Mouse (Mus musculus): ENCODE results near the gene Treml1. TPM values are rescaled to one million over a fixed set of nuclear protein-coding genes. Genes with fewer than 3 reads are reported as not detected.

The Treml1 gene
- polyA plus RNA-seq, 1 experiment = 669 TPM

DNA sequence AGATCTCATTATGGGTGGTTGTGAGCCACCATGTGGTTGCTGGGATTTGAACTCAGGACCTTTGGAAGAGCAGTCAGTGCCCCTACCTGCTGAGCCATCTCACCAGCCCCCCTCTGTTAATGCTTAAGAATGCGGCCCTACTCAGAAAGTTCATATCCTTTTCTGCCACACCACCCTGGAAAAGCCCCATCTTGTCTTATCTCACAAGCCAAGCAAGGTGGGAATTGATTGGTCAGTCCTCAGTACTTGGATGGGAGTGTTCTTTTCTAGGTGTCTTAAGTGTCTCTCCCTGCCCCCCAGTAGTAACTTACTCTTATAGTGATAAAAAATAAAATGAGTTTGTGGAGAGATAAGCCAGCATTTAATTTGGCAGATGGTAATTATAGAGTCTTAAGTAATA lies 45.0 kb downstream of the Treml1 start:
- no peak overlapping the region for H3K4me3 ChIP-seq (replicated peaks)
- H3K4me1 ChIP-seq = peaks cover 71% of the 10 kb centered on the region
- TF ChIP-seq FLI1 (IDR thresholded peaks at IDR 0.05; ENCODE audit: low read length) (no peak), GATA1 (IDR thresholded peaks at IDR 0.05; ENCODE audit: borderline replicate concordance, low read length) (no peak)
- H3K27me3 ChIP-seq (replicated peaks) = no peaks in the 10 kb centered on the region
- H3K9me3 ChIP-seq = no peaks in the 10 kb centered on the region
- peaks cover 58% of the 10 kb centered on the region for H3K36me3 ChIP-seq (replicated peaks; ENCODE audit: low read length)

- peaks cover 62% of the 10 kb centered on the region for H3K4me1 ChIP-seq
- no peak for TF ChIP-seq FLI1 (IDR thresholded peaks at IDR 0.05; ENCODE audit: low read length)
- TF ChIP-seq GATA1 (IDR thresholded peaks at IDR 0.05; ENCODE audit: borderline replicate concordance, low read length) = no peak
- H3K36me3 ChIP-seq (replicated peaks; ENCODE audit: low read length) = peaks cover 45% of the 10 kb centered on the region
- H3K9me3 ChIP-seq = no peaks in the 10 kb centered on the region
- H3K4me3 ChIP-seq (replicated peaks) = peak overlapping the region; percentile 98
- no peaks in the 10 kb centered on the region for H3K27me3 ChIP-seq (replicated peaks)
These were observed 47.4 kb downstream of the Treml1 start for GRCm38 (mm10) chr17:48407154-48407553.

DNA sequence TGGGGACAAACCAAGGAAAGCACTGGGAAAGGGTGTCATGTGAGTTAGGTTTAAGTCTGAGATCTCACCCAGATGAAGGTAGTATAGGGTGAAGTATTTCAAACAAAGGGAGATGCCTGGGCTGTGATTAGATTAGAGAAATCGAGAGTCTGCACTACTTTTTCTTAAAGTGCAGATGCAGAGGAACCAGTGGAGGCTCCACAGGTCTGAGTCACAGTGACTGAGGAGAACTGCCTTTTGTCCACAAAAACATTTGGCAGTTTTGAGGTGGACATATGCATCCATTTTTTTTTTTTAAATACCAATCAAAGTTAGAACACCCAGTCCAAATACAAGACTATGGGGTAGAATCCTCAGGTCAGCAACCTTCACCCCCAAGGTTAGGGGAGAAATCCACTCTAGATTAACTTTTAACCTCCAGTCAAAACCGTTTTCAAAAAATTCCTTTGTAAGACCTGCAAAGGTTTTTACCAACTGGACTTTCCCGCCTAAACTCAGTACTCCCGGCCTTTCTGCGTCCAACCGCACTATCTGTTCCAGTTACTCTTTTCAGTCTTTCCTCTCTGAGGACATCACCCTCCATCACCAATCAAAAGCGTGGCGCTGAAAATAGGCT lies 48.3 kb downstream of the Treml1 start:
- Histone ChIP-seq H3K27me3 (replicated peaks) (no peaks in the 10 kb centered on the region), H3K36me3 (replicated peaks; ENCODE audit: low read length) (peaks cover 46% of the 10 kb centered on the region), H3K4me1 (peaks cover 62% of the 10 kb centered on the region), H3K9me3 (no peaks in the 10 kb centered on the region), H3K4me3 (replicated peaks) (peak overlapping the region; percentile 98)
- TF ChIP-seq FLI1 (IDR thresholded peaks at IDR 0.05; ENCODE audit: low read length) = no peak
- no peak for TF ChIP-seq GATA1 (IDR thresholded peaks at IDR 0.05; ENCODE audit: borderline replicate concordance, low read length)

GRCm38 (mm10) chr17:48408526-48409291 lies 49.0 kb downstream of the Treml1 start:
- Histone ChIP-seq H3K4me3 (replicated peaks) (peak overlapping the region; percentile 98), H3K27me3 (replicated peaks) (no peaks in the 10 kb centered on the region), H3K4me1 (peaks cover 67% of the 10 kb centered on the region), H3K36me3 (replicated peaks; ENCODE audit: low read length) (peaks cover 50% of the 10 kb centered on the region), H3K9me3 (no peaks in the 10 kb centered on the region)
- no peak; the same call in 2 of the 3 replicates for TF ChIP-seq GATA1 (IDR thresholded peaks at IDR 0.05; ENCODE audit: borderline replicate concordance, low read length)

DNA sequence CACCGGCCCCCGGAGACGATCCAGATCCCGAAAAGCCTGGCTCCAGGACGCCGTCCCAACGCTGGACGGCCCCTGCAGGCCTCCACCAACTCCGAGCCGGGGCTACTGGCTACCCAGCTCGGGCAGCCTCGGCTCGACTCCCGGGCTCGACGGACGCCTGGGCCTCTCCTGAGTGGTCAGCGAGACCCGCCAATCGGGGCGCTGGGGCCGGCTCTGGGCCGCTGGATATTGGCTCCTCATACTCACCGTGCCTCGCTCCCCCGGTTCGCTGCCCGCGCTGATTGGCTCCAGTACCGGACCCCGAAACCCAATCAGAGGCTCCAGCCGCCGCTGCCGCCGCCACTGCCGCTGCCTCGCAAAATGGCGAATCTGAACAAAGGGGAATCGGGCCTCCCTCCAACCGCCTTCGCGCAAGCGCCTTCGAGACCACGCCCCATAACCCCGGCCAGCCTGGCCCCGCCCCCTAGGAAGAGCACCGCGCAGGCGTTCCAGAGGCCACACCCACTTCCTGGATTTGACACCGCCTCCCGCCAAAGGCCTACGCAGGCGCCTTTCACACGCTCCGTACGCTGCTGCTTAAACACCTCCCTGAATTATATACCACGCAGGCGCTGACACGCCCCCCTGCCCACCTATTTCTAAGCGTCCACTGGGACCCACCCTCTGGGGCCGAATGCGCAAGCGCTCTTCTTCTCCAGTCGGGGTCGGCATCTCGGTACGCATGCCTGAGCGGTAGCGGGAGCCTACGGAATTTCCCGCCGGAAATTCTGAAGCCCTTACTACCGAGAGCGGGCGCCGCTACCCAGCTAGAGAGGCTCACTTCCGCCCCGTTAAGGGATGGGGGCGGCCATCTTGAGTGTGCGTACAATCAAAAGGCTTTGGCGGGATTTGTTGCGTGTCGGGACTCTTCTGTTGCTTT lies 49.9 kb downstream of the Treml1 start, which contains the start of the genes Nfya and Oard1:
Nfya (minus strand) TSS at position 527 of the 919 bp plus-strand sequence.
Oard1 (plus strand) TSS at position 635 of the 919 bp plus-strand sequence.
- peaks cover 53% of the 10 kb centered on the region for H3K36me3 ChIP-seq (replicated peaks; ENCODE audit: low read length)
- H3K4me3 ChIP-seq (replicated peaks) = peak within 1 kb of the TSS; percentile 98
- TF ChIP-seq FLI1 (IDR thresholded peaks at IDR 0.05; ENCODE audit: low read length) (peak; percentile 73; the same call in 1 of the 2 replicates), GATA1 (IDR thresholded peaks at IDR 0.05; ENCODE audit: borderline replicate concordance, low read length) (no peak)
- H3K27me3 ChIP-seq (replicated peaks) = no peaks in the 10 kb centered on the region
- H3K4me1 ChIP-seq = peaks cover 69% of the 10 kb centered on the region
- H3K9me3 ChIP-seq = no peaks in the 10 kb centered on the region

- Histone ChIP-seq H3K9me3 (no peaks in the 10 kb centered on the region), H3K36me3 (replicated peaks; ENCODE audit: low read length) (peaks cover 54% of the 10 kb centered on the region), H3K4me3 (replicated peaks) (peak overlapping the region; percentile 98), H3K27me3 (replicated peaks) (no peaks in the 10 kb centered on the region), H3K4me1 (peaks cover 72% of the 10 kb centered on the region)
- TF ChIP-seq FLI1 (IDR thresholded peaks at IDR 0.05; ENCODE audit: low read length) (no peak), GATA1 (IDR thresholded peaks at IDR 0.05; ENCODE audit: borderline replicate concordance, low read length) (no peak)
These were observed 50.6 kb downstream of the Treml1 start for GRCm38 (mm10) chr17:48410299-48410785.

DNA sequence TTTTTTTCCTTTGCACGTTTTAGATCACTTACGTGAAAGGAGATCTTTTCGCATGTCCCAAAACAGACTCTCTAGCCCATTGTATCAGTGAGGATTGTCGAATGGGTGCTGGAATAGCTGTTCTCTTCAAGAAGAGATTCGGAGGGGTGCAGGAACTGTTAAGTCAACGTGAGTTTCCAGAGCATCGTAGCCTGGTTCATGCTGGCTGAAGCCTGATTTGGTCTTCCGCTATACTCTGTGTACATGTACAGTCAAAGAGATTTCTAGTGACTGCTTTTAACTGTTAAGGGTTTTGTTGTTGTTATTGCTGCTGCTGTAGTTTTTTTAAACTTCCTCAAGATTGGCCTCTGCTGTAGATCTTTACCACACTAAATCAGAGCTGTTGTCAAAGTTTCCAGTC lies 51.5 kb downstream of the Treml1 start:
- H3K9me3 ChIP-seq = no peaks in the 10 kb centered on the region
- peaks cover 56% of the 10 kb centered on the region for H3K36me3 ChIP-seq (replicated peaks; ENCODE audit: low read length)
- TF ChIP-seq FLI1 (IDR thresholded peaks at IDR 0.05; ENCODE audit: low read length) (no peak), GATA1 (IDR thresholded peaks at IDR 0.05; ENCODE audit: borderline replicate concordance, low read length) (no peak)
- H3K27me3 ChIP-seq (replicated peaks) = no peaks in the 10 kb centered on the region
- H3K4me1 ChIP-seq = peaks cover 72% of the 10 kb centered on the region
- peak overlapping the region; percentile 98 for H3K4me3 ChIP-seq (replicated peaks)

DNA sequence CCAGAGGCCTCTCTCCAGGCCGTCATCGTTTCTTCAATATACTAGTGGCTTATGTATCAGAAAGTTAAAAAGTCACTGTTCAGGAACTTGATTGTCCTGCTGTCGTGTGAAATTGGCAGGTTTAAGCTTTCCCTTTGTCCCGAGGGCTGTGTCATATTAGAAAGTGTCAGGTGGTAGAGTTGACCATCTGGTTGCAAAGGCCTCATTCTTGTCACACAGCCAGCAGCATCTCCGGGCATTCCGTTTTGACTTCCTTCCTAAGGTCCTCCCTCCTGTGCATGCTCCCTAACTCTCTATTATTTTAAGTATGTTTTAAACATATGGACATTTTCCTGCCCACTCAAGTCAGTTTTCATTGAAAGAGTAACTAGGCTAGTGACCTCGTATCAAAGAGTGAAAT lies 56.3 kb downstream of the Treml1 start:
- no peak for TF ChIP-seq FLI1 (IDR thresholded peaks at IDR 0.05; ENCODE audit: low read length)
- TF ChIP-seq GATA1 (IDR thresholded peaks at IDR 0.05; ENCODE audit: borderline replicate concordance, low read length) = no peak
- peaks cover 88% of the 10 kb centered on the region for H3K4me1 ChIP-seq
- no peaks in the 10 kb centered on the region for H3K27me3 ChIP-seq (replicated peaks)
- H3K36me3 ChIP-seq (replicated peaks; ENCODE audit: low read length) = peaks cover 69% of the 10 kb centered on the region
- H3K4me3 ChIP-seq (replicated peaks) = no peak overlapping the region
- H3K9me3 ChIP-seq = no peaks in the 10 kb centered on the region

Other genes with a start within 250 kb of the Treml1 start
- gene 9830107B12Rik, start 213.6 kb upstream of the Treml1 start, polyA plus RNA-seq (2012; ENCODE audit: insufficient read depth, low replicate concordance) = not detected in 2 replicates
- 0.28 TPM in 1 of 2 replicates, not detected in the other for gene A530064D06Rik, start 192.6 kb upstream of the Treml1 start, polyA plus RNA-seq (2012; ENCODE audit: insufficient read depth, low replicate concordance)
- gene Trem1, start 127.1 kb upstream of the Treml1 start, polyA plus RNA-seq (2012; ENCODE audit: insufficient read depth, low replicate concordance) = 0.07 TPM in 1 of 2 replicates, not detected in the other
- 0.12 TPM in 1 of 2 replicates, not detected in the other for gene Trem3, start 112.1 kb upstream of the Treml1 start, polyA plus RNA-seq (2012; ENCODE audit: insufficient read depth, low replicate concordance)
- gene Treml4, start 95.6 kb upstream of the Treml1 start, polyA plus RNA-seq (2012; ENCODE audit: insufficient read depth, low replicate concordance) = 3.6 TPM in 1 of 2 replicates, not detected in the other
- 38.9 and 51.5 TPM in 2 replicates for gene Treml2, start 60.4 kb upstream of the Treml1 start, polyA plus RNA-seq (2012; ENCODE audit: insufficient read depth, low replicate concordance)
- gene B430306N03Rik, start 43.8 kb upstream of the Treml1 start, polyA plus RNA-seq (2012; ENCODE audit: insufficient read depth, low replicate concordance) = 0.94 TPM in 1 of 2 replicates, not detected in the other
- gene Trem2, start 13.5 kb upstream of the Treml1 start, polyA plus RNA-seq (2012; ENCODE audit: insufficient read depth, low replicate concordance) = 45.6 and 176 TPM in 2 replicates
- gene Nfya, start 50.0 kb downstream of the Treml1 start, polyA plus RNA-seq (2012; ENCODE audit: insufficient read depth, low replicate concordance) = 12.7 and 14.4 TPM in 2 replicates
- gene Oard1, start 50.1 kb downstream of the Treml1 start, polyA plus RNA-seq (2012; ENCODE audit: insufficient read depth, low replicate concordance) = 4.4 and 14.6 TPM in 2 replicates
- not detected in 2 replicates for gene Apobec2, start 73.0 kb downstream of the Treml1 start, polyA plus RNA-seq (2012; ENCODE audit: insufficient read depth, low replicate concordance)
- gene Tspo2, start 91.6 kb downstream of the Treml1 start, polyA plus RNA-seq (2012; ENCODE audit: insufficient read depth, low replicate concordance) = not detected in 2 replicates
- not detected in 2 replicates for gene Unc5cl, start 95.0 kb downstream of the Treml1 start, polyA plus RNA-seq (2012; ENCODE audit: insufficient read depth, low replicate concordance)